Mouse (Mus musculus): Measurements from ENCODE around the gene 4930474N05Rik.

GRCm38 (mm10) chr14:36048746-36049391, 45.8 kb upstream of the 4930474N05Rik start:
- TF ChIP-seq CTCF (conservative IDR thresholded peaks at IDR 0.05; ENCODE audit: insufficient read depth, insufficient read length, low read depth, low read length) (no peak), POLR2A (IDR thresholded peaks at IDR 0.05; ENCODE audit: low read depth, low read length) (no peak)

Measured in kidney, adult 2 months (tissue).